Mouse (Mus musculus) cerebellum, adult 9-11 months (tissue): ENCODE measurements around the gene Slf2.

Source experiments
- DNase-seq: peaks from one replicate; pipeline ENCODE4 v3.0.0; 2022

The Slf2 gene

DNA sequence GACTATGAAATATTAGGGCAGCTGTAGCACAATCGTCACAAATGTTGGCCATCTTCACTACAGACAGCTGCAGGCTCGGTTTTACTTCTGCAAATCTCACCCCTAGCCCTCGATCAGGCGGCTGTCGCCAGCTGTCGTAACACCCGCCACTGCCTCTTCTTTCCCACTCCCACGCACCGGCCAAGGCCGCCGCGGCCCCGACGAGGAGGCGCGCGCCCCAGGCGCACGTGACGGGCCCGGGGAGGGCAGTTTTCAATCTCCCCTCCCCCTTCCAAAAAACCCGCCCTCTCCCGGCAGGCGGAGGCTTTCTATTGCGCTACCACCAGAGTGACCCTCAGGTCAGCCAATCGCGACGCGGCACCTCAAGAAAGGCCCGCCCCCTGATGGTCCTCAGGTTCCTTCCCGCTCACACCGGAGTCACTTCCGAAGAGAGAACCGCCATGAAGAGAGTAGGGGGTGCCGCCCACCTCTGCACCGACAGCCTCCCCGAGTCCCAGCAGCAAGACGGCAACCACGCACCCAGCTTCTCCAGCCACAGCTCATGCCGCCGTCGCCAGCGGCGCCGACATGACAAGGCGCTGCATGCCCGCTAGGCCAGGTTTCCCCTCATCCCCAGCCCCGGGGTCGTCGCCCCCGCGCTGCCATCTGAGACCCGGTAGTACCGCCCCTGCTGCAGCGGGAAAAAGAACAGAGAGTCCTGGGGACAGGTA lies at the start of gene Slf2:
TSS of gene Slf2 (plus strand) at position 408 of the 710 bp plus-strand sequence.
- DNase-seq, result peak; percentile 99

DNA sequence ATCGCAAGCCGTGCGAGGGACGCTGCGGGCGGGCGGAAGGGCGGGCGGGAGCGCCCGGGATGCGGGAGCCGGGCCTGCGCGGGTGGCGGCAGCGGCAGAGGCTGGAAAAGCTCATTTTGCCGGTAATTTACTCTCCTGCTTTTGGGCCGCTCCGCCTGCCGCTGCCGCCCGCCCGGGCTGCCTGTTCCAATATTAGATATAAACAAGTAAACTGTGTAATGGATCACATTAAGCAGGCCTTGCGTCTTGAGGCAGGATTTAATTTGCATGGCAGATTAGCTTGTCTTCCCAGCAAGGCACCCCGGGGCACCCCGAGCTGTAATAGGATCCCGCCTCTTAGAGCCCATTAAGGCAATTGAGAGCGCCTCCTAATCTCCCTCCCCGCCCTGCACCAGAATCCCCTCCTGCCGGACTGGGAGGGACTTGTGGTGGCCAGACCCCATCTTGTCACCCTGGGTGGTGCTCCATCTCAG lies 48.4 kb upstream of the Slf2 start:
- peak; percentile 40 for DNase-seq

DNA sequence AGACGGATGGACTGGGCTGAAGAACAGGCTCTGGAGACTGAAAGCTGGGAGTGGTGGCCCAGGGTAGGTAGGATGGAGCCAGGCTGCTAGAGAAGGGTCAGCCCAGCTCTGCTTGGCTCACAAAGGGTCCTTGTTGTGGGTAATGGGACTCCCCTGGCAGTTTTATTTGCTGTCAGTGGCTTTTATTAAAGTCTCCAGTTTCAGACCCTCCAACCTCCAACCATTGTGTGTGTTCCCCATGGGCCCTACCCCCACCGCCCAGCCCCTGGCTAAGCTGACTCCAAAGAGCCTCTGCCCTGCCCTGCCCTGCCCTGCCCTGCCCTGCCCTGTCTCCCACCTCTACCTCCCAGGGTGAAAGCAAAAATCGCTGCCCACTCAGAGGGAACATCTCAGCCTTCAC lies 46.6 kb upstream of the Slf2 start:
- no peak for DNase-seq

DNA sequence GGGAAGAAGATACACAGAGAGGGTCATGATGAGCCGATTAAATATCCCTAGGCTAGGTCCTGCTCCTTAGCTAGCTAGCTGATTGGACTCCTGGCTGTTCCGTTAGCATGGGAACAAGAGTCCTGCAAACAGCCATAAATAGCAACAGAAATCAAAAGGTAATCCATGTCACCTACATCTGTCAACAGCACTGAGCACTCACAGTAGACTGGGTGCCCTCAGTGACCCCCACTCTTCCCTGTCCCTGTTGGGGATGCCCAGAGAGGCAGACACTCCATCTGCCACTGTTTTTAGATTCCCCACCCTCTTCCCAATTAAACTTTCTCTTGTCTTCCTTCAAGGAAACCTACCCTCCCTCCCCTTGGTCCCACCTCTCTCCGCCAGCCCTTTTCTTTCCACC lies 44.5 kb upstream of the Slf2 start:
- DNase-seq, result no peak

DNA sequence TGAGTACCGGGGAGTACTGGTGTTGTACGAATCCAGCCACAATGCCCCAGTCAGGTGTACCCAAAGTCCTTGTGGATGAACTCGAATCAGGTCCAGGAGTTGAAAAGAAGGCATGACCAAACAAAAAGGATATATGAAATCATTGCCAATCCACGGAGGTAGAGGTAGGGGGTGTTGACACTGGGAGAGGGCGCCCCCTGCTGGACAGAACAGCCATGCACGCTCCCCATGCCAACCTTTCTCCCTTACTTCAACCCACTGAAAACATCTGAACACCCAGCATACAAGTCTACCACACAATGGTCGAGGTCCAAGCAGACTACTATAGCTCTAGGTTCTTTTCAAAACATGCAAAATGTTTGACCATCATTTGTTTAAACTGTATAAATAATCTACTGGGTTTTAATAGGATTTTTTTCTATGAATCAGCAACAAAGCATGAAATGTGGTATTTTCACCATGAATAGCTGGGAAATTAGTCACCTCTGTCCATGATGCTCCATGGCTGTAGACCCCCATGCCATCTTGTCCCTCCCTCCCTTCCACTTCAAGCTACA lies 43.2 kb upstream of the Slf2 start:
- DNase-seq, result peak; percentile 15

DNA sequence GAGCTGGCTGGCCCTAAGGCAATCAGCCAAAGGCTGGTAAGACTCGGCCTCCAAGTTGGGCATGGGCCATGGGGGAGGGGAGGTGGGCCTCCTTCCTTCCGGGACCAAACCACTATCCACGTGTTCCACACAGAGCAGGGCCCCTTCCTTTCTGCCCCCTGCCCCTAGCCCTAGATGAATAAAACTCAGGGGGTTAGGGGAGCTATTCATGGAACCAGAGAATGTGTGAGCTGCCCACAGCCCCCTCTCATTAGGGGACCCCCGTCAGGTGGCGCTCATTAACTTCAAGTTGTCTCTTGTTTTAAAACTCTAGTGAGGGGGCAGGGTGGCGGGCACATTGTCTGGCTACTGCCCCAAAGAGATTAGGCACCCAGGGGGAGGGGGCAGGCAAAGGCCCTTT lies 41.4 kb upstream of the Slf2 start:
- no peak for DNase-seq

DNA sequence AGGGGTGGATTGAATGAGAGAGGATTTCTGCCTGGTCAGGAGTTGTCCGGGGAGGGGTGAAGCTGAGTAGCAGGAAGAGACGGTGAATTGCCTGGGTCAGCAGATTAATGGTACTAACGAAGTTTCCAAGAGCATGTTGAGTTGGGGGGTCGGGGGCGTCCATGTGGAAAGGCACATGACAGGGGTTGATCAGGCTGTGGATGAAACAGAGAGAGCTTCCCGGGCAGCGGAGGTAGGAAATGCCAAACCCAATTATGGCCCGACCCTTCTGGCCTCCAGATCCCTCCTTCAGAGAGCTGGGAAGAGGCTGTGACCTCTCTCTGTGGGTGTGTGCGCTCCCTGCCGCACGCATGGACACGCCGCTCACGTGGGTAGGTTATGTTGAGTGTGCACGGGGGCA lies 39.5 kb upstream of the Slf2 start:
- DNase-seq, result no peak

DNA sequence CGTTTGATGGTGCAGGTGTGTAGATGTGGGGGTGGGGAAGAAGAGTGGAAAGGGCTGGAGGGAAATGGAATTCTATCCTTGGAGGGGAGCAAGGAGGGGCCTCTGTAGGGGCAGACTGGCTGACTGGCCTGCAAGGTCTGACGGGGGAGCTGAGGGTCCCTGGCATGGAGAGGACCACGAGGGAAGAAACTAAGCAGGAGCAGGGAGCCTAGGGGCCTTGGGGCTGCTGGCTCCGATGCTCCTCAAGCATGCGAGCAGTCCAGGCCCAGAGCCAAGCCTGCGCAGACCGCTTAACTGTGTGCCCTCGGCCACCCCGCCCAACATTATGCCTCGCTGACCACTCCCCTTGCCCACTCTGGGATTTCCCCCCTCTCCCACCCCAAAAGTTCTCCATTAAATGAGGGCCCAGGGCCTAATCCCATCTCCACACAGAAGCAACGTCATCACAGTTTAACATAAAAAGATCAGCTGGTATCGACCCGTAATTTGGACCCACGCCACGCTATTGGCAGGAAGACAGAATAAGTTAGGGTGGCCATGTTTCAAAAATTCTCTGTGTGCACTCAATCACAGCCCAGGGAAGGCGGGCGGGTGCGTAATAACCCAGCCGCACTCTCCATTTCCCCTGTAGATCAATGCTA lies 37.6 kb upstream of the Slf2 start:
- no peak for DNase-seq

DNA sequence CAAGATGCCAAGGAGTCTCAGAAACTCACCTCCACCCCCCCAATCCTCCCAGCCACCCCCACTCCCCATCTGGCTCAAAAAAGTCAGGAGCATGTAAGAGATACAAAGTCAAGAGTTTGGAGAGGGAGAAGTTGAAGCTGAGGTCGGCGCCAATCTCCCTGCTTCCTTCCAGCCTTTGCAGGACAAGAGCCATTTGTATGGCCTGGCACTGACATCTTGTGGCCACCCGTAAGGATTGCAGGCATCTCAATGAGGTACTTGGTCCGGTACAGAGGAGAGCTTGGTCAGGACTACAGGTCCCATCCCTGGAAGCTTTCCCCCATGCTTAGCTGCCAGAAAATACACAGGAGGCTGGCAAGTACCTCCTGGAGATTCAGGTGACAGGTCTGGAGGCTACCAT lies 35.7 kb upstream of the Slf2 start:
- peak; percentile 54 for DNase-seq

DNA sequence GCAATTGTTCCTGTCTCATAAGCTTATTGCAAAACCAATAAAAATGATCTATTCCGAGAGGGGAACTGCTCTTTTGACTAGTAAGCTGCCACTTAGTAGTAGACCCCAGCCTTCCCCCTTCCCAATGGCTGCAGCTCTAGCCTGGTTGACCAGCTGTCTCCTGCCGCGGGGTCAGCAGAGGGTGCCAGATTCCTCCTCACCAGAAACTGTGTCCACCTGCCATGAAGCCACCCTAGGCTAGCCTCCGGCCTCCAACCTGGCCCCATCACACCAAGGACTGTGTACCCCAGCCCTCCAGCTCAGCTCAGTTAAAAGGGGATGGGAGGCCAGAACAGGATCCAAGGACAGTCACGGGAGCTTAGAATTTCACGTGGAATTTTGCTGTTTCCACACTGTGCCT lies 34.5 kb upstream of the Slf2 start:
- DNase-seq, result no peak

DNA sequence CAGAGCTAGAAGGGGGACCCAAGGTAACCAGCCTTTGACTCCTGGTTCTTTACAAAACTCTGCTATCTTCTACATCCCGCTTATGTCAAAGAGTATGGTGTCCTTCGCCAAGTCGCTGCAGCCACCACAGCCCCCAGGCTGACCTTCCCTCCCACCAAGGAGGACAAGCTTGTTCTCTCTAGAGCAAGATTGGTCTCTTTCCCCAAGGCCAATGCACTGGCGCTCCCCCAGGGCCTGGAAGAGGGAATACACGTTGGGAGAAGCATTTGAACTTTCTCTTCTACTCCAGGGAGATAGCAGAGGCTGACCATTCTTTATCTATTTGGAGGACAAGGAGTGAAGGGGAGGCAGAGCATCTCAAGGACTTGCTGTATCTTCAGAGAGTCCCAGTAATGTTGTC lies 33.4 kb upstream of the Slf2 start:
- no peak for DNase-seq

DNA sequence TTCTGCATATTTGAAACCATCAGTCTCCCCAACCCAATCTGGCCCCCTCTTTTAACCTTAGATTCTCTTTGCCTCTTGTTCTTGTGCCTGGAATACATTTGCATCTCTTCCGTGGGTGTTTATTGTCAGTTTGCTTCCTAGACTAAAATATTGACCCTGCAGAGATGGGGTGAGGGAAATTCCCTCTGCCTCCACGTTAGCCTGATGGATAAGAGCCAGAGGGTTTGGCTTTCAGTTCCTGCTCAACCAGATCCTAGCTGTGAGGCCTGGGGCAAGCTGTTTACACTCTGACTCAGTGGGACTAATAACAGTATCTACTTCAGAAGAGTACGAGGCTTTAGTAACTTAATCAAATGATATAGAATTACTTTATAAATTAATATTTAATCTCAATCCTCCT lies 32.3 kb upstream of the Slf2 start:
- DNase-seq, result no peak

DNA sequence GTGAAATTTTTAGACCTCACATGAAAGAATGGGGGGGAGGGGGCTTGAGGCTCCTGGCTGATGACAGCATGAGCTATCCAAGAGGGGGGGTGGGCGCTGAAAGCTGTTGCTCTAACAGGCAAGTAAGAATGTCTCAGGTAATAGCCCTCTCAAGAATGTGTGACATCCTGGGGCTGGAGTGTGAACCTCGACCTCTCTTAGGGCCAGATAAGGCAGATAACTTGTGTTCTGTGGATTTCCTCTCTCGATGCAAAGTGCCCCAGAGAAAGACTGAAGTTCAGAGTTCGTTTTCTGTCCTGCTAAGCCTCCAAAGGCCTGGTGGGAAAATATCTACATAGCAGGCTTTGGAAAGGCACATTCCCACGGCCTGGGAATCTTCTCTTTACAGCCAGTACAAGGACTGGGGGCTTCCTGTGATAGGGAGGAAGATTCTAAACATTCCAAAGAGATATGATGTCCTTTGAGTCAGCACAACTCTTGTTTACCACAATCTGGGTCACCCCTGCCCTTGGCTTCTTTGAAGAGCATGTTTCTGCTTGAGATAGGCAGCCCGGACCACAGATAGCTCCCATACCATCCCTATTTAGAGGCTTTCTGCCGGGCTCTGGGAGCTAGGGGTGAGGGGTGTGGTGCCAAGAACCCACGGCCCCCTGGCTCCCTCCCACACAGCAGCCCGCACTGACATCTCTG lies 31.7 kb upstream of the Slf2 start:
- no peak for DNase-seq

DNA sequence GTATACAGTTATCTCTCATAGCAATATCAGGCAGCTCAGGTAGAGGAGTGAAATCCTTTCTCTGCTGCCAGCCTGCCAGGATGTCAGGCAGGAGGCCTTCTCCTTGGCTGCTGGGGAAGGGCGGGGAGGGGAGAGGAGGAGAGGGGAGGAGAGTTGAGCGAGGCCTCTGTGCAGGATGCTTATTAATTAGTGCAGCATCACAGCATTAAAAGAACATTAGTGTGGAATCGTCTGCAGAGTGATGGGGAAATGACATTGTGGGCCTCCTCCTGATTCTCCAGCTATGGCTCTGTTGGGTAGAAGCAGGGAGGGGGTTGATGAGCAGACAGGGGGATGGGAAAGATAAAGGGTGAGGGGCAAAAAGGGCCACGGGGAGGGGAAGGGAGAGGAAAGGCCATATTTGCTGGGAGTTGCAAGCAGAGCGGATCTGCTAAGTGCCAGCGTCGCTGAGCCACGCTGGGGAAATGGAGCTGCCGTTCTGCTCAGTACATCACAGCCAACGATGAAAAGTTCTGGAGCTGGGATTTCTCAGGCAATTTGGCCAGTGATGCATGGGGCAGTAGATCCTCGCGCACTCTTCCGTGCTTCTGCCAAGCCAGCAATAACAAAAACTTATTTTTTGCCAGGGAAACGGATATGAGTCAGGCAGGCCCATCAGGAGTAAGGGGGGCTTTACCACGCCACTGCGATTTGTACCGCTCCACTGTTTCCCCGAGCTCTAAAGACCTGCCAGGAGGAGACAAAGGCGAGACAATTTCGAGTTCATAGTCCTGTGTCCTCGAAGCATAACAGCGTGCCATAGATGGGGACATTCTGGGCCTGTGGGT lies 30.8 kb upstream of the Slf2 start:
- no peak for DNase-seq

DNA sequence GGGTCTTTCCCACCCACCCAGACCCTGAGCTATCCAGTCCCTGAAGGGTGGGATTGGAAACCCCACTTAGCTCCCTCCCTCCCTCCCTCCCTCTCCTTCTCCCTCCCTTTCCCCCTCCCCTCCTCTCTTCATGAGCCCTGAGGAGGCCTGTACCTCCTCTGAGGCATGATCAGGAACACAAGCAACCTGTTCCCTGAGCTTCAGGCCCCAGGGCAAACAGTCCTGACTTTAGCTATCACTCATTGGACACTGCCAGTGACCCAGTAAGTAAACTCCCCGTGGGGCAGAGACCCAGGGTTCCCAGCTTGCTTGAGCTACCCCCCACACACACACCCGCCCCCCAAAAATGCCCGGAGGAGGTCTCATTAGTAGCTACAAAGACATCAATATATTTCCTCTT lies 29.9 kb upstream of the Slf2 start:
- DNase-seq, result no peak

DNA sequence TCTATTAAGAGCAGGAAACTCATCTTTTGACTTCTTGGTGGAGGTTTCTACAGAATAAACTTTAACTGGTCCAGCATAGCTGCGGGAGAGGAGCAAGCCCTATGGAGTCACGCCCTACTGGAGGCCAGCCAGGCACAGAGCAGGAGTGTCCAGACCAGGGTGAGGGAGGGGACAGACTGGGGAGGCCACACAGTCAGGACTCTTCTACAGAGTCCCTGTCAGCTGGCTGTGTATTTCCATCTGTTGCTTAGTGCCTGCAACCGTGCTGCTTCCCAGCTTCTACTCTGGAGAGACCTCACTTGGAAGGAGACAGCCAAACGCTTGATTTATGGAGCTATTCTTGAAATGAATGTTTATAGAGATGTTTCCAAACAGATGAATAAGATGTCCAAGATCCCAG lies 28.6 kb upstream of the Slf2 start:
- DNase-seq, result no peak

DNA sequence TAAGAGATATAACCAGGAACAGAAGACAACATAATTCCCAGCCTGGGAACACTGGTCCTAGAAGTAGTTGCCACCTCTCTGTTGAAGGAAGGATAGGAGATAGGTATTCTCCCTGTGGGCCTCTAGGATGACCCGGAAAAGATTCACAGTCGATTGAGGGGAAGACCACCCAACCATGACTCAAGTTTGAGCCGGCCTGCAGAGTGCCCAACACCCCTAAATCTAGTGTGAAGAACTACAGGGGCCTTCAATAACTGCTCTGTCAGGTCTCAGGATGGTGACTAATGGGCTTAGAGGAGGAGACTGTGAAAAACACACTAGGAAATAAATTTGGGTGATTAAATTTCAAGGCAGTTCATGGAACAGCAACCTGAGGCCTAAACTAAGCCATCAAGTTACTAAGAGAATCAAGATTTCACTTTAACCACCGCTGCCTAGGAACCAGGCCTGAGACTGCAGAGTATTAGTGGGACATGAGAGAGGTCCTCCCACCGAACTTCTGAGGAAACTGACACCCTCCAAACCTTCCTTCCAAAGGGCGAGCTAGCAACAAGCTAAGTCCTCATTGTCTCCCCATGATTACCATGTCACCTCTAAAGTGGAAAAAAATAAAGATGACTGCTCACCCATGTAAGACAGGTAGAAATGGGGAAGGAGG lies 27.5 kb upstream of the Slf2 start:
- no peak for DNase-seq

DNA sequence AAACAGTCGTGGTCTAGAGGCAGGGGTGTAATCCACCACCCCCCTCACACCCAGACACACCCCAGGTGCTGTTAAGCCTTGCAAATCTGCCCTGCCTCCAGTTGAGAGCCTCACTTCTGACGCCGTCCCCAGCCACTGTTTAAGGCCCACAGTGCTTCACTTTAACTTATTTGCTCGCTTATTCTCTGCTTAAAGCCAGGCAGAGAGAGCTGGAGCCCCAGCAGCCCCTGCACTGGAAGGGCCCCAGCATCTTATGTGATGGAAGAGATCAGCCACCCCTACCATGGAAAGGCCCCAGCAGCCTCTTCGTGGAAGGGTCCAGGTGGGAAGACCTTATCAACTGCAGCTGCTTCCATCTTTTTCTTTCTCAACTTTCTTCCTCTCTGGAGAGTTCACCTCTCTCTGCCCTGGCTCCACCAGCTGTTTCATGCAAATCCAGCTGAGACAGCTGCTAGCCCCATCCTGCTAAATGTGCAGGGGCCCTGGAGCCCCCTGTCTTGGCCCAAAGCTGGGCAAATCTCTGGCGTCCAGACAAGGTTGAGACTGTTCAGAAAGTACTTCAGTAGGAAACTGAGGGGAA lies 26.7 kb upstream of the Slf2 start:
- no peak for DNase-seq

DNA sequence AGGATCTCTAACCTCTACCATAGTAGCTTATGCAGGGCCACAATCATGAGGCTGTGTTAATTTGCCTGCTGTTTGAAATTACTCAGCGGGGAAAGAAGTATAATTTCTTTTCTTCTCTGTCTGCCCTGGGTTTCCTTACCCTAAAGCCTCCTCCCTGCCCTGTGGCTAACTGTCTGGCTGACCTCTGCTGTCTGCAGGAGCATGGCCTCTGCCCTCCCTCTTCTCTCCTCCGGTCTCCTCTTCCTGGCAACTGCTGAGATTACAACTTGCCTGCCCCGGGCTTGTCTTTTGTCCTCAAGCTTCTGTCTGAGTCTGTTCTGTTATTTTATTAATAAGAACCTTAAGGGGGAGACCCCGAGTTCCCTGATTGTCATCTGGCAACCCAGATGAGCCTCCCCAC lies 25.6 kb upstream of the Slf2 start:
- no peak for DNase-seq

DNA sequence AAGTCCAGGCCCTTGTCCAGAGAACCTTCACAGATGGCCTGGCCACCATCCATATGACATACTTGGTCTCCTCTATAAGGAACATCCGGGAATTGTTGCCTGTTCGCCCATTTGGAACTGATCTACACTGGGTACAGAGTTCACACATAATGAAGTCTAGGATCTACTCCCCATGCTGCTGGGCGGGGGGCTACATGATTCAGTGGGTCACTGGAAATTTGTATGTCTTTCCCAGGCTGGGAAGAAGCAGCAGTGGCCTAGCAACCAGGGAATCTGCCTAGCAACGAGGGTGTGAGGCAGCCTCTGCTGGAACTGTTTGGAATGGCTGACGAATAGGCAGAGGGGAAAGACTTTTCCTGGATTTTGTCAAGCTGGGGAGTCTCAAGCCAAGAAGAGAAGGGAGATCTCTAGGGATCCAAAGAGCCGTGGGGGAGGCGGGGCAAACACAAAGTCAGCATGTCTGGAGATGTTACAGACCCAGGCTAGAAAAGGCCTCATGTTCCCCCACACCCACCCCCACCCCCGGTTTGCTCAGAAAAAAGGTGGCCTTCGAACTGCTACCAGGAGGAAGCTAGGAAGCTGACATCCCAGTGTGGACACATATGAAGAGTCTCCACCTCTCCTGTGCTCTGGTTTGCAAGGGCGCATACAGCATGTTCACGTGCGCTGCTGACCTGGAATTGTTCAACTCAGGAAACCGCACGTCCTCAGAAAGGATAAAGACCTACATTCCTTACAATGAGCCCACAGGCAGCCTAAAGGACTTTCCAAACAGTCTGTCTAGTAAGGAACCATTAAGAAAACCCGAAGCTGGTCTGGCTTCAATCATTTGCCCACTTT lies 22.9 kb upstream of the Slf2 start:
- DNase-seq, result no peak

DNA sequence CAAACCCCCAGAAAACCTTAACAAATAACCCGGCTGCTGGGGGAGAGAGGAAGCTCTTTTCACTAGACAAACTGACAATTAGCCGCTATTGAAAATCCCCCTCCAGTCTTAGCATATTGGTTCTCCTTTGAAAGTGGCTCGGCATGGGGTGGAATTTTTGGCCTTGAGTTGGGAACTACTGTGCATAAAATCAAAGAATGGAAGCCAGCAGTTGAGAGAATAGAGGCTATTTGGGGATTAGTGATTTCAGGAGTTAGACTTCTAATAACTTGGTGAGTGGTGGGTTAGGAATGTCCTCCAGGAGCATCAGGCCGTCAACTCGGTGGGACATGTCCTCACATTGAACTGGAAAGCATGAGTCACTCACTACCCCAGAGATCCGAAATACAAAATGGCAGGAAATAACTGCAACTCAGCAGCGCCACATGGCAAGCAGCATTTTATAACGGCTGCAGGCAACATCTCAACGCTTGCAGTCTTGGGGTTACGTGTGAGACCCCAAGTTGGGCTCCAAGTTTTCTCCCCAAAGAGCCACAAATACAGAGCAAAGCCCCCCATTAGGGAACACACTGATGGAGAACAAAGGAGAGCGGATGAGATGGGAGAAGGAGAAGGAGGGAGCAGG lies 22.0 kb upstream of the Slf2 start:
- DNase-seq, result no peak
